ENCODE assay signal across 9 mouse cellular contexts in genomic region chr3:137547938-137548337, GRCm38 (mm10).
DNase-seq lines count a peak whose midpoint lies in the region; ATAC-seq and TF ChIP-seq lines count a peak whose summit lies in the region.
"Had no signal": no experiment of that assay in that cellular context is flagged by ENCODE, and none has a peak within 500 bp of the region (broad histone marks: within the 10 kb centered on the region; RNA-seq: fewer than 3 reads in every experiment).

No protein-coding gene starts in this region.

- H3K4me1 ChIP-seq in embryonic facial prominence, embryonic 10.5 days = peaks cover 14% of the 10 kb centered on the region
- H3K4me1 ChIP-seq in midbrain, postnatal 0 days (ENCODE audit: insufficient read depth, low read length) = no peaks in the 10 kb centered on the region

- H3K4me2 ChIP-seq in midbrain, postnatal 0 days (ENCODE audit: low read depth, low read length, poor library complexity, severe bottlenecking) = peak overlapping the region; percentile 45

- TF ChIP-seq CTCF in midbrain, postnatal 0 days (IDR thresholded peaks at IDR 0.05) = no peak

- H3K9me3 ChIP-seq in embryonic facial prominence, embryonic 10.5 days = no peaks in the 10 kb centered on the region
- H3K9me3 ChIP-seq in midbrain, postnatal 0 days (ENCODE audit: low read length) = no peaks in the 10 kb centered on the region

- no peak overlapping the region for H3K9ac ChIP-seq in midbrain, postnatal 0 days (replicated peaks; ENCODE audit: low read length, poor library complexity, severe bottlenecking)

- intact Hi-C loops in left cerebral cortex, postnatal 14 days (cut with DNase I) = no loop called here

- peak overlapping the region; percentile 45 for H3K4me3 ChIP-seq in embryonic facial prominence, embryonic 10.5 days
- H3K4me3 ChIP-seq in midbrain, postnatal 0 days (ENCODE audit: low read depth, low read length) = peak overlapping the region; percentile 9; the same call in 1 of the 2 replicates
- H3K4me3 ChIP-seq: myocyte had no signal

- ATAC-seq in midbrain, postnatal 0 days (ENCODE audit: low FRiP score) = no peak

- peak; percentile 41 for DNase-seq in adrenal gland, postnatal 10 days
- no peak for DNase-seq in adrenal gland, adult 18-20 months (ENCODE audit: low spot score in 2 of 2)
- DNase-seq in embryonic facial prominence, embryonic 10.5 days (ENCODE audit: low spot score) = peak; percentile 59
- DNase-seq in heart, adult 9 months (ENCODE audit: low spot score in 2 of 2) = peak; percentile 71 to 74
- DNase-seq in kidney, adult 8-10 months = peak; percentile 8 to 18
- DNase-seq in midbrain, postnatal 0 days (ENCODE audit: low spot score) = peak; percentile 46
- no peak for DNase-seq in liver
- no peak for DNase-seq in left cerebral cortex, postnatal 14 days (ENCODE audit: low spot score in 2 of 2)

- H3K27me3 ChIP-seq in embryonic facial prominence, embryonic 10.5 days (replicated peaks; ENCODE audit: low read depth, poor library complexity, severe bottlenecking) = peaks cover 46% of the 10 kb centered on the region
- peaks cover 7% of the 10 kb centered on the region; the same call in 1 of the 2 replicates for H3K27me3 ChIP-seq in midbrain, postnatal 0 days (ENCODE audit: insufficient read depth, low read length)

- H3K36me3 ChIP-seq in embryonic facial prominence, embryonic 10.5 days (replicated peaks) = no peaks in the 10 kb centered on the region
- H3K36me3 ChIP-seq in midbrain, postnatal 0 days (ENCODE audit: insufficient read depth, low read length) = no peaks in the 10 kb centered on the region

- WGBS in embryonic facial prominence, embryonic 10.5 days = 1% methylated on average over 6 of the region's 6 CpGs
- WGBS in midbrain, postnatal 0 days = 7% methylated on average over 6 of the region's 6 CpGs

- H3K27ac ChIP-seq in embryonic facial prominence, embryonic 10.5 days (replicated peaks) = peak overlapping the region; percentile 65
- no peak overlapping the region for H3K27ac ChIP-seq in midbrain, postnatal 0 days (ENCODE audit: low read depth, low read length)

Comparison
In these comparisons a context has a peak if more than half of its experiments do, and no peak if none do; other contexts are left out.
1. DNase-seq: peak in adrenal gland, postnatal 10 days (single experiment), embryonic facial prominence, embryonic 10.5 days (single experiment), heart, adult 9 months (2 of 2), kidney, adult 8-10 months (2 of 2) and midbrain, postnatal 0 days (single experiment); none in adrenal gland, adult 18-20 months (0 of 2), liver (single experiment) and left cerebral cortex, postnatal 14 days (0 of 2).